Mouse (Mus musculus) hematopoietic multipotent progenitor cell, adult 10-12 weeks (in vitro differentiated cells): Measurements from ENCODE around the gene Washc4. TPM values are rescaled to one million over a fixed set of nuclear protein-coding genes. Genes with fewer than 3 reads are reported as not detected.

Experiments used
- polyA plus RNA-seq: library from polyadenylated mRNA; stranded (reverse); fragments of >175 nt; gene quantifications from 2 replicates; pipeline ENCODE4 v1.2.3, GENCODE M21; 2012; ENCODE audit warnings: low replicate concordance

Gene Washc4
- 2.3 and 3.4 TPM in 2 replicates for polyA plus RNA-seq

DNA sequence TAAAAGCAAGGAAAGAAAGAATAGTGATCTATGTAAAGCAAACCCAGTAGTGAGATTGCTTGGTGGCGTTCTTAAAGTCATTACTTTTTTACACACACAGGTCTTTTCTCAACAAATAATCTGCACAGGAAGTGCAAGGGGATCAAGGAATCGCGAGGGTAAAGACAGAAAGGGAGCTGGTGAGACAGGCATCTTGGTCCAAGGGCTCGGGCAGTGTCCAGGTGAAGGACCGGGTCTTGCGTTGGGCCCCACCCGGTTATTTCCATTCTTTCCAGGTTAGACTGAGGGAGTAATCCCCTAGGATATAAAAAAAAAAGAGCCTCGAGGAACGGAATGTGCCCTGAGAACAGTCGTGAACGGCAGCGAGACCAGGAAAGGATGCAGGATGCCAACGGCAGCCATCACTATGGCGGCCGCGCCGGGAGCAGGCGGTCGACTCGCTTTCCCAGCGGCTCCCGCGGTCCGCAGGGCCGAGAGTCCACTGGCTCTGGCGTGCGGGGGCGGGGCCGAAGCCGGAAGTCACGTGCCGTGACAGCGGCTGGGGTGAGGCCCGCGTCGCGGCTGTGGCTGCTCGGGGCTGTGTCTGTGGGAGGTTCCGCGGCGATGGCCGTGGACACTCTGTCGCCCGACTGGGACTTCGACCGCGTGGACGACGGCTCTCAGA is at the start of gene Washc4:
Gene Washc4, plus strand, starts transcription at position 314 of the 664 bp plus-strand sequence.

DNA sequence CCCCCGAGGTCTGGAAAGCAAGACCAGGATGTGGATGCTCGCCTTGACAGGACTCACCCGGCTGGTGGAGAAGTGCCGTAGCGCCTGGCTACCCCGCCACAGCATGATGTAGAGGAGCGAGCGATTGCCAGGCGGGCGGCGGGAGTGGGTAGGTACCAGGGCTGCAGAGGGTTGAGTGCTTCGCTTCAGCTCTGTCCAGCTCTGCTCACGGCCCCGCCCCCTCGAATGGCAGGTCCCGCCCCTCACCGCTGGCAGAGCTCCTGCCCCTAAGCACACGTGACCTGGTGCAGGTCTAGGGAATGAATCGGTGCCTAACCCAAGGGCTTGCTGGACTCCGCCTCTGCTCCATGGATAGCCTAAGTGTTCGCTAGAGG is 9.7 kb upstream of the Washc4 start, which contains the start of gene Aldh1l2:
Gene Aldh1l2, minus strand, starts transcription at position 231 of the 374 bp plus-strand sequence.

Other genes starting within 250 kb of the Washc4 start
- 3.4 and 6.8 TPM in 2 replicates for gene Slc41a2, start 205.9 kb upstream of the Washc4 start, polyA plus RNA-seq
- 0.33 and 0.34 TPM in 2 replicates for gene D10Wsu102e, start 183.5 kb upstream of the Washc4 start, polyA plus RNA-seq
- 0.03 TPM in 1 of 2 replicates, not detected in the other for gene Aldh1l2, start 9.6 kb upstream of the Washc4 start, polyA plus RNA-seq
- 74.8 and 154 TPM in 2 replicates for gene Appl2, start 105.0 kb downstream of the Washc4 start, polyA plus RNA-seq
- gene 1500009L16Rik, start 179.1 kb downstream of the Washc4 start, polyA plus RNA-seq: 1.2 and 1.9 TPM in 2 replicates